In the genomic region with DNA sequence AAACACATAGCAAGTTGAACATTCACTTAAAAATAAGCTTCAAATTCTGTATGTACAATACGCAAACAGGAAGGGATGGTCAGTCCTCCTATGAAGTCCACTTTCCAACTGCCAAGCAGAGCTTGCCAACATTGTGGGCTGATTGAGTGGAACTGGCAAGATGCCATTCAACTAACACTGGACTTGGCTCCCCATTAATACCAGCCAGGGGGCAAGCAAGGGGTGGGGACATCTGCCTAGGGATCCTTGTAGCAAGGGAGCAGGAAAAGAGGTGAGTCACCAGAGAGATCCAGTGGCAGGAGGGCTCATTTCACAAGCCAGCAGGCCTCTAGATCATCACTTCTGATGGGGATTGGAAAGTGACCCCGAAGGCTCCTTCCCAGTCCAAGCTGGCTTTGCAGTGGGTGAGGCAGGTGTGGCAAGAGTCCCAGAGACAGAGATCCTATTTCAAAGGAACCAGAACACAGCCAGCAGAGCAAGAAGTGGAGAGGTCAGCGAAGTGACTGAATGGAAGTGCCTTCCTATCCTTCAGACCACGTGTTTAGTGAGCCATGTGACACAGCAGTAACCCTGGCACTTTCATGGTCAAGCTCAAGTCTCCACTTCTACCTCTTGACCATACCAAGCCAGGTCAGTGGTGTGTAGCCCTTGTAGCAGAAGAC, we compare ENCODE assay signal across 16 mouse cellular contexts. TPM values are rescaled to one million over a fixed set of nuclear protein-coding genes. Genes with fewer than 3 reads are reported as not detected.
DNase-seq lines count a peak whose midpoint lies in the region; ATAC-seq and TF ChIP-seq lines count a peak whose summit lies in the region.
"Had no signal": no experiment of that assay in that cellular context is flagged by ENCODE, and none has a peak within 500 bp of the region (broad histone marks: within the 10 kb centered on the region; RNA-seq: fewer than 3 reads in every experiment).

No protein-coding gene starts in this region.

- DNase-seq in heart, postnatal 10 days: peak; percentile 19 to 20
- no peak for DNase-seq in heart, adult 2 months
- peak; percentile 2 for DNase-seq in Patski (ENCODE audit: low read depth, low spot score)
- peak; percentile 78 for DNase-seq in kidney, adult 9 months
- DNase-seq in lung, postnatal 10 days: peak; percentile 34
- no peak for DNase-seq in layer of hippocampus, adult 8-10 months (ENCODE audit: low spot score in 2 of 2)
- DNase-seq in hindbrain, embryonic 10.5 days (ENCODE audit: low spot score): no peak
- DNase-seq: adrenal gland, adult 8-10 months; cerebellum, adult 9-11 months; spleen, adult 18-20 months had no signal

- H3K4me1 ChIP-seq in heart, adult 2 months (ENCODE audit: control insufficient read depth, insufficient read depth, low read length): peaks cover 1% of the 10 kb centered on the region; the same call in 1 of the 2 replicates
- no peaks in the 10 kb centered on the region for H3K4me1 ChIP-seq in hindbrain, embryonic 10.5 days (replicated peaks)
- H3K4me1 ChIP-seq: embryonic facial prominence, embryonic 13.5 days; heart, embryonic 15.5 days; neural tube, embryonic 13.5 days had no signal

- no peak for TF ChIP-seq CTCF in heart, adult 2 months (IDR thresholded peaks at IDR 0.05)
- no peak for TF ChIP-seq CTCF in Patski (IDR thresholded peaks at IDR 0.05)

- CTCF ChIA-PET in Patski (lab: Charles Lee): no interaction called here

- intact Hi-C loops in heart, postnatal 10 days (cut with DNase I): no loop called here
- intact Hi-C loops in heart, adult 2 months (cut with DNase I): no loop called here

- ATAC-seq in Patski: no peak
- ATAC-seq in megakaryocyte, adult 5-6 weeks (ENCODE audit: poor library complexity, severe bottlenecking): no peak
- ATAC-seq: intestine, postnatal 0 days had no signal

- in situ Hi-C loops in Patski (cut with MboI; ENCODE audit: low pct_unique_long_range_greater_than_20kb): no loop called here

- POLR2A ChIA-PET in Patski (lab: Charles Lee): no interaction called here

- TF ChIP-seq POLR2A in heart, adult 2 months (IDR thresholded peaks at IDR 0.05; ENCODE audit: insufficient read depth, low read depth, low read length): no peak

- H3K4me3 ChIP-seq in heart, adult 2 months: no peak overlapping the region
- no peak overlapping the region for H3K4me3 ChIP-seq in hindbrain, embryonic 10.5 days
- H3K4me3 ChIP-seq: embryonic facial prominence, embryonic 13.5 days; heart, embryonic 15.5 days; neural tube, embryonic 13.5 days had no signal

- no peaks in the 10 kb centered on the region for H3K36me3 ChIP-seq in heart, adult 2 months (ENCODE audit: control insufficient read depth, insufficient read depth, low read length)
- H3K36me3 ChIP-seq in hindbrain, embryonic 10.5 days: no peaks in the 10 kb centered on the region
- H3K36me3 ChIP-seq: embryonic facial prominence, embryonic 13.5 days; G1E; heart, embryonic 15.5 days; neural tube, embryonic 13.5 days had no signal

- 56% methylated on average over 4 of the region's 4 CpGs for WGBS in heart, adult 2 months
- WGBS in hindbrain, embryonic 10.5 days: 75% methylated on average over 4 of the region's 4 CpGs

- H3K9me3 ChIP-seq in hindbrain, embryonic 10.5 days: no peaks in the 10 kb centered on the region
- H3K9me3 ChIP-seq: embryonic facial prominence, embryonic 13.5 days; G1E; heart, embryonic 15.5 days; neural tube, embryonic 13.5 days had no signal

- no peaks in the 10 kb centered on the region for H3K27me3 ChIP-seq in heart, adult 2 months (ENCODE audit: control insufficient read depth, insufficient read depth, low read length)
- no peaks in the 10 kb centered on the region for H3K27me3 ChIP-seq in Patski
- H3K27me3 ChIP-seq in hindbrain, embryonic 10.5 days (ENCODE audit: insufficient read depth, poor library complexity, severe bottlenecking): no peaks in the 10 kb centered on the region
- H3K27me3 ChIP-seq: embryonic facial prominence, embryonic 13.5 days; heart, embryonic 15.5 days; neural tube, embryonic 13.5 days had no signal

- TF ChIP-seq EP300 in heart, adult 2 months (IDR thresholded peaks at IDR 0.05; ENCODE audit: insufficient read depth, low read depth, low read length): no peak

- no peak overlapping the region for H3K27ac ChIP-seq in heart, adult 2 months
- no peak overlapping the region for H3K27ac ChIP-seq in hindbrain, embryonic 10.5 days
- H3K27ac ChIP-seq: embryonic facial prominence, embryonic 13.5 days; heart, embryonic 15.5 days; neural tube, embryonic 13.5 days had no signal

- H3K9ac ChIP-seq in heart, adult 2 months (ENCODE audit: low read depth, low read length): no peak overlapping the region
- H3K9ac ChIP-seq: embryonic facial prominence, embryonic 13.5 days; heart, embryonic 15.5 days; neural tube, embryonic 13.5 days had no signal

- H3K79me2 ChIP-seq in heart, adult 2 months (replicated peaks; ENCODE audit: control insufficient read depth, insufficient read depth, low read length): no peaks in the 10 kb centered on the region

RNA-seq across cellular contexts. Expression of a gene that starts 53.8 kb away (rescaled TPM):
- 10 to 100 TPM; 23.5 to 27.9 TPM for total RNA-seq in heart, postnatal 10 days (2021)
- 10 to 100 TPM; 24.9 to 25.8 TPM for total RNA-seq in heart, adult 2 months (2021)
- 16.5 and 34.0 TPM in 2 replicates for polyA plus RNA-seq in heart, adult 2 months (2012; rRNA removed)
- 15.8 TPM for polyA plus RNA-seq in Patski (2021)
- total RNA-seq in layer of hippocampus, adult 8-10 months (2022): 1 to 10 TPM; 6.6 to 9.6 (median 8.9) TPM
- 5.3 and 8.3 TPM in 2 replicates for total RNA-seq in megakaryocyte, adult 5-6 weeks (2015)
- total RNA-seq in megakaryocyte, adult 5-6 weeks (2017): 0.73 and 1.3 TPM in 2 replicates
- polyA plus RNA-seq in hindbrain, embryonic 10.5 days (2016; fragmentation: Nextera tagmentation; extraction: Ambion mirVana): 2.1 and 2.6 TPM in 2 replicates
- polyA plus RNA-seq: G1E had no signal

Comparison
In these comparisons a context has a peak if more than half of its experiments do, and no peak if none do; other contexts are left out.
1. DNase-seq: peak in heart, postnatal 10 days (2 of 2), Patski (single experiment), kidney, adult 9 months (single experiment) and lung, postnatal 10 days (single experiment); none in heart, adult 2 months (0 of 2), layer of hippocampus, adult 8-10 months (0 of 2) and hindbrain, embryonic 10.5 days (single experiment).